Mouse (Mus musculus): ENCODE measurements around the gene Aknad1. TPM values are rescaled to one million over a fixed set of nuclear protein-coding genes. Genes with fewer than 3 reads are reported as not detected.

Gene Aknad1
- polyA plus RNA-seq (2012; rRNA removed), result 0.08 and 0.34 TPM in 2 replicates

DNA sequence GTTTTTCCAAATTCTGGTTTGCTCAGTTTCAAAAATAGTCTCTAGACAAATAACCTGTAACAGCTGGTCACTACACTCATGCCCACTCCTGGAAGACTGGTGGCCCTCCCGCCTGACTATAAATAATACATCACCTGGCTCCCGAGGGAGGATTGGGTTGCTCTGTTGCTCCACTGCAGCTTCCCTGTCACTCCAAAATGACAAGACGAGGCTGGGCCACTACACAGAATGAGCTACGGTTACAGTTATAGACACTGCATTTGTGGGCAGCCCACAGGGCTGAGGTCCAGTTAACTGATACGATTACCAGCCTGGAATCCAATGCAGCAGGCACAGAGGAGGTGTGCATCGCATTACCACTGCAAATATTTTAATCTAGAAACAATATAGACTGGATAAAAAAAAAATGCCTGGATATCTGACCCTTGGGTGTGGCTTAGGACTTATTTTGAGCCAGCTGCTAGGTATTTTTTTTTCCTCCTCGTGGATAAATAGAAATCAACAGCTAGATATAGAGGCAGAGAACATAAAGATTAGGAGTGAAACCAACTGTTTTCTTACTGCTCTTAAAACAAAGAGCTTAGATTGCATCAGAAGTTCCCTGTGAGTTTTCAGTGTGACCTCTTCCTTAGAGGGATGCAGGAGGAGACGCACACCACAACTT is at the start of gene Aknad1:
Aknad1 (plus strand) TSS at position 614 of the 664 bp plus-strand sequence.

GRCm38 (mm10) chr3:108722036-108722872 is 17.2 kb upstream of the Aknad1 start, which contains the start of gene Gpsm2:
Gene Gpsm2 (minus strand): TSS chr3:108722309.

Other genes with a start within 250 kb of the Aknad1 start
- 0.28 and 0.42 TPM in 2 replicates for gene 1700013F07Rik, start 205.5 kb upstream of the Aknad1 start, polyA plus RNA-seq (2012; rRNA removed)
- 1.3 and 1.5 TPM in 2 replicates for gene 5330417C22Rik, start 203.1 kb upstream of the Aknad1 start, polyA plus RNA-seq (2012; rRNA removed)
- 16.5 and 21.5 TPM in 2 replicates for gene Tmem167b, start 177.2 kb upstream of the Aknad1 start, polyA plus RNA-seq (2012; rRNA removed)
- 44.1 and 69.3 TPM in 2 replicates for gene Taf13, start 168.0 kb upstream of the Aknad1 start, polyA plus RNA-seq (2012; rRNA removed)
- 26.6 and 32.4 TPM in 2 replicates for gene Wdr47, start 148.4 kb upstream of the Aknad1 start, polyA plus RNA-seq (2012; rRNA removed)
- 65.8 and 76.3 TPM in 2 replicates for gene Clcc1, start 85.7 kb upstream of the Aknad1 start, polyA plus RNA-seq (2012; rRNA removed)
- gene Gpsm2, start 17.3 kb upstream of the Aknad1 start, polyA plus RNA-seq (2012; rRNA removed), result 42.9 and 56.1 TPM in 2 replicates
- 23.1 and 33.3 TPM in 2 replicates for gene Stxbp3, start 100.9 kb downstream of the Aknad1 start, polyA plus RNA-seq (2012; rRNA removed)
- gene Fndc7, start 150.3 kb downstream of the Aknad1 start, polyA plus RNA-seq (2012; rRNA removed), result 0.11 TPM in 1 of 2 replicates, not detected in the other
- gene Prpf38b, start 172.1 kb downstream of the Aknad1 start, polyA plus RNA-seq (2012; rRNA removed), result 118 and 167 TPM in 2 replicates
- 0.25 and 0.37 TPM in 2 replicates for gene Henmt1, start 200.2 kb downstream of the Aknad1 start, polyA plus RNA-seq (2012; rRNA removed)
- gene Gm9857, start 200.8 kb downstream of the Aknad1 start, polyA plus RNA-seq (2012; rRNA removed), result 0.37 TPM in 1 of 2 replicates, not detected in the other

All from central nervous system, embryonic 11.5 days (tissue).